30 mouse cellular contexts compared by ENCODE assay signal in genomic region chr12:110145379-110145778, GRCm38 (mm10).
DNase-seq lines count a peak whose midpoint lies in the region; ATAC-seq and TF ChIP-seq lines count a peak whose summit lies in the region.
"Had no signal": no experiment of that assay in that cellular context is flagged by ENCODE, and none has a peak within 500 bp of the region (broad histone marks: within the 10 kb centered on the region; RNA-seq: fewer than 3 reads in every experiment).

No protein-coding gene starts in this region.

- H3K79me3 ChIP-seq in C2C12 (ENCODE audit: low read depth) = no peaks in the 10 kb centered on the region

- no peaks in the 10 kb centered on the region for H3K36me3 ChIP-seq in C2C12 (ENCODE audit: control insufficient read depth, insufficient read depth)
- H3K36me3 ChIP-seq in hindbrain, embryonic 13.5 days = no peaks in the 10 kb centered on the region
- H3K36me3 ChIP-seq: embryonic facial prominence, embryonic 15.5 days; forebrain, embryonic 12.5 days; forebrain, embryonic 15.5 days; hindbrain, embryonic 10.5 days had no signal

- no peak overlapping the region for H3ac ChIP-seq in C2C12 (ENCODE audit: control insufficient read depth, insufficient read length, low read depth)

- 65% methylated on average over 5 of the region's 5 CpGs for WGBS in hindbrain, embryonic 13.5 days

- H3K27ac ChIP-seq in hindbrain, embryonic 13.5 days = no peak overlapping the region
- H3K27ac ChIP-seq: embryonic facial prominence, embryonic 15.5 days; forebrain, embryonic 12.5 days; forebrain, embryonic 15.5 days; hindbrain, embryonic 10.5 days; hindbrain, embryonic 14.5 days; hindbrain, postnatal 0 days had no signal

- CTCF ChIA-PET in Patski (lab: Charles Lee) = interaction anchor here (0.9 to 1.9 kb wide), 2 partner anchors 21 to 62 kb away, joined by 3 to 6 read pairs; no protein-coding TSS in a partner anchor

- peak; percentile 96 for ATAC-seq in Patski
- ATAC-seq in hindbrain, embryonic 13.5 days (ENCODE audit: low FRiP score) = no peak
- no peak for ATAC-seq in cerebellum, adult (ENCODE audit: insufficient number of reproducible peaks, low FRiP score, low TSS enrichment)
- ATAC-seq: CD4-positive, CD25-positive, alpha-beta regulatory T cell, adult 4 months; forebrain, embryonic 15.5 days; hindbrain, postnatal 0 days; inflammation-experienced regulatory T-cells, adult 6 months; intestine, embryonic 16.5 days had no signal

- H3K4me2 ChIP-seq in hindbrain, embryonic 13.5 days = no peak overlapping the region
- H3K4me2 ChIP-seq: embryonic facial prominence, embryonic 15.5 days; forebrain, embryonic 12.5 days; forebrain, embryonic 15.5 days; heart, embryonic 11.5 days; hindbrain, embryonic 14.5 days had no signal

- in situ Hi-C loops in Patski (cut with MboI; ENCODE audit: low pct_unique_long_range_greater_than_20kb) = no loop called here

- no peaks in the 10 kb centered on the region for H3K79me2 ChIP-seq in C2C12 (ENCODE audit: control insufficient read depth, insufficient read depth)

- H3K4me1 ChIP-seq in hindbrain, embryonic 13.5 days (replicated peaks) = no peaks in the 10 kb centered on the region
- H3K4me1 ChIP-seq: embryonic facial prominence, embryonic 15.5 days; forebrain, embryonic 12.5 days; forebrain, embryonic 15.5 days had no signal

- no peak for TF ChIP-seq CTCF in C2C12 (IDR thresholded peaks at IDR 0.05; ENCODE audit: control insufficient read depth, insufficient read depth, insufficient read length)
- no peak for TF ChIP-seq CTCF in Patski (IDR thresholded peaks at IDR 0.05)

- no peak overlapping the region for H3K4me3 ChIP-seq in C2C12 (ENCODE audit: insufficient read depth, poor library complexity, severe bottlenecking)
- no peak overlapping the region for H3K4me3 ChIP-seq in hindbrain, embryonic 13.5 days
- H3K4me3 ChIP-seq: embryonic facial prominence, embryonic 15.5 days; erythroblast, embryonic 14.5 days; forebrain, embryonic 12.5 days; forebrain, embryonic 15.5 days; hindbrain, embryonic 10.5 days had no signal

- H3K9me3 ChIP-seq in hindbrain, embryonic 13.5 days = peaks cover 5% of the 10 kb centered on the region; the same call in 1 of the 2 replicates
- H3K9me3 ChIP-seq: forebrain, embryonic 12.5 days; forebrain, embryonic 15.5 days had no signal

- H3K9ac ChIP-seq in hindbrain, embryonic 13.5 days = no peak overlapping the region
- H3K9ac ChIP-seq: embryonic facial prominence, embryonic 15.5 days; forebrain, embryonic 12.5 days; forebrain, embryonic 15.5 days; hindbrain, embryonic 14.5 days had no signal

- POLR2A ChIA-PET in Patski (lab: Charles Lee) = interaction anchor here (1.5 to 1.8 kb wide), 2 partner anchors 15 to 21 kb away, joined by 4 to 5 read pairs; no protein-coding TSS in a partner anchor

- no peaks in the 10 kb centered on the region for H3K27me3 ChIP-seq in C2C12 (ENCODE audit: control insufficient read depth, insufficient read depth, insufficient read length)
- H3K27me3 ChIP-seq in Patski = no peaks in the 10 kb centered on the region
- H3K27me3 ChIP-seq in hindbrain, embryonic 13.5 days = no peaks in the 10 kb centered on the region
- H3K27me3 ChIP-seq: embryonic facial prominence, embryonic 15.5 days; forebrain, embryonic 12.5 days; forebrain, embryonic 15.5 days had no signal

- DNase-seq in retina, postnatal 1 day = peak; percentile 44
- DNase-seq in retina, embryonic 14.5 days (ENCODE audit: low spot score) = no peak
- DNase-seq in Patski (ENCODE audit: low read depth, low spot score) = peak; percentile 96
- DNase-seq in cerebellum, adult 8-10 months = no peak
- DNase-seq: adrenal gland, adult 2 months; adrenal gland, postnatal 14 days; B cell, adult 2 months; cerebellum, adult 18-20 months; cerebellum, postnatal 10 days; cerebellum, postnatal 36 days; embryo, embryonic 11 days; gastrocnemius, postnatal 10 days; gastrocnemius, postnatal 36 days; heart, postnatal 36 days; kidney, adult 18-20 months; kidney, adult 9 months had no signal

TF ChIP-seq in C2C12, 6 proteins besides CTCF, POLR2A, EP300 and RAD21:
- peak; percentile 10 for TF ChIP-seq MYOD1 (IDR thresholded peaks at IDR 0.05; ENCODE audit: control insufficient read depth, insufficient read length, low read depth)
- TF ChIP-seq MAX (IDR thresholded peaks at IDR 0.05) = peak; percentile 51
- no peak for TF ChIP-seq FOSL1 (IDR thresholded peaks at IDR 0.05; ENCODE audit: insufficient read depth, low read length, poor library complexity, severe bottlenecking)
TF ChIP-seq in C2C12: peak in this region for 2.

Comparison
In these comparisons a context has a peak if more than half of its experiments do, and no peak if none do; other contexts are left out.
1. DNase-seq: peak in retina, postnatal 1 day (single experiment) and Patski (single experiment); none in retina, embryonic 14.5 days (single experiment) and cerebellum, adult 8-10 months (single experiment).